Mouse (Mus musculus) spleen, postnatal 14 days (tissue): ENCODE results near the gene Pam.

Experiments used
- DNase-seq, 2 experiments: peaks; one replicate each; pipeline ENCODE4 v3.0.0; 2021 to 2022; ENCODE audit warnings: low spot score in 2 of 2

Gene Pam

GRCm38 (mm10) chr1:98080431-98080830, 15.0 kb downstream of the Pam start:
- no peak for DNase-seq

- no peak for DNase-seq
These were observed 15.8 kb downstream of the Pam start for GRCm38 (mm10) chr1:98079640-98080039.

GRCm38 (mm10) chr1:98078735-98079134, 16.7 kb downstream of the Pam start:
- DNase-seq, result no peak

- no peak for DNase-seq
These were observed 21.6 kb downstream of the Pam start for GRCm38 (mm10) chr1:98073826-98074225.

- no peak for DNase-seq
These were observed 22.3 kb downstream of the Pam start for GRCm38 (mm10) chr1:98073127-98073526.

GRCm38 (mm10) chr1:98072045-98072444, 23.4 kb downstream of the Pam start:
- no peak for DNase-seq

GRCm38 (mm10) chr1:98071436-98071835, 24.0 kb downstream of the Pam start:
- DNase-seq, result no peak

- no peak for DNase-seq
These were observed 24.6 kb downstream of the Pam start for GRCm38 (mm10) chr1:98070743-98071325.

- DNase-seq, result no peak
These were observed 27.3 kb downstream of the Pam start for GRCm38 (mm10) chr1:98068177-98068576.

- no peak for DNase-seq
These were observed 33.4 kb downstream of the Pam start for GRCm38 (mm10) chr1:98062074-98062473.

- DNase-seq, result no peak
These were observed 36.0 kb downstream of the Pam start for GRCm38 (mm10) chr1:98059401-98059800.

- no peak for DNase-seq
These were observed 38.2 kb downstream of the Pam start for GRCm38 (mm10) chr1:98056996-98057945.

- no peak for DNase-seq
These were observed 39.2 kb downstream of the Pam start for GRCm38 (mm10) chr1:98056277-98056676.

- DNase-seq, result no peak
These were observed 39.9 kb downstream of the Pam start for GRCm38 (mm10) chr1:98055591-98055990.

- no peak for DNase-seq
These were observed 41.5 kb downstream of the Pam start for GRCm38 (mm10) chr1:98053994-98054393.

- DNase-seq, result no peak
These were observed 42.0 kb downstream of the Pam start for GRCm38 (mm10) chr1:98053447-98053846.

GRCm38 (mm10) chr1:98052775-98053174, 42.7 kb downstream of the Pam start:
- DNase-seq, result no peak

- no peak for DNase-seq
These were observed 44.4 kb downstream of the Pam start for GRCm38 (mm10) chr1:98051039-98051438.

GRCm38 (mm10) chr1:98049756-98050155, 45.7 kb downstream of the Pam start:
- DNase-seq, result no peak

GRCm38 (mm10) chr1:98048218-98048801, 47.1 kb downstream of the Pam start:
- DNase-seq, result no peak

- no peak for DNase-seq
These were observed 47.9 kb downstream of the Pam start for GRCm38 (mm10) chr1:98047284-98048217.

GRCm38 (mm10) chr1:98042425-98042824, 53.0 kb downstream of the Pam start:
- no peak for DNase-seq
